Mouse (Mus musculus) liver, postnatal 0 days (tissue): ENCODE results near the gene Tnip1.

Experiments used
- CTCF ChIP-seq: sonication (generic); IDR thresholded peaks from 2 replicates; pipeline ENCODE4 v1.5.1; 2016; ENCODE audit warnings: antibody characterized with exemption, low read depth
- EP300 ChIP-seq: IDR thresholded peaks from 2 replicates; pipeline ENCODE4 v1.6.1; 2016; ENCODE audit warnings: antibody characterized with exemption, low read depth, mild to moderate bottlenecking

GRCm38 (mm10) chr11:54928219-54928618 lies 34.5 kb downstream of the Tnip1 start:
- TF ChIP-seq CTCF (no peak), EP300 (no peak)
